1 mouse cellular context compared by ENCODE assay signal in the genomic region with DNA sequence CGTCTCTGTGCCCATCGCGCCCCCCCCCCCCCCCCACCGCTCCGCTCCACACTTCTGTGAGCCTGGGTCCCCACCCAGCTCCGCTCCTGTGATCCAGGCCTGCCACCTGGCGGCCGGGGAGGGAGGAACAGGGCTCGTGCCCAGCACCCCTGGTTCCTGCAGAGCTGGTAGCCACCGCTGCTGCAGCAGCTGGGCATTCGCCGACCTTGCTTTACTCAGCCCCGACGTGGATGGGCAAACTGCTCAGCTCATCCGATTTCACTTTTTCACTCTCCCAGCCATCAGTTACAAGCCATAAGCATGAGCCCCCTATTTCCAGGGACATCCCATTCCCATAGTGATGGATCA.
TF ChIP-seq lines count a peak whose summit lies in the region.

No protein-coding gene starts in this region.

TF ChIP-seq in C2C12, 6 proteins besides CTCF, POLR2A, EP300 and RAD21 (continued from another document):
- TF ChIP-seq FOSL1 (IDR thresholded peaks at IDR 0.05; ENCODE audit: insufficient read depth, low read length, poor library complexity, severe bottlenecking): no peak
